Mouse (Mus musculus) spleen, adult 2 months (tissue): ENCODE data around the gene Nr1h5. TPM values are rescaled to one million over a fixed set of nuclear protein-coding genes. Genes with fewer than 3 reads are reported as not detected.
A peak's percentile ranks its signal among the peaks of the same experiment; 100 is the strongest.

Experiments
- DNase-seq, 2 experiments: peaks; one replicate each; pipeline versions ENCODE4 v3.0.0 to v3.0.0-alpha.2; 2012 to 2021; ENCODE audit warnings: low spot score in 2 of 2, low read depth in 1 of 2
- H3K27ac ChIP-seq: fragments of 200-500 bp; 2 replicates; pipeline ENCODE4 v1.5.1; 2012; ENCODE audit warnings: low read length, inconsistent platforms; ENCODE audit not compliant: insufficient read depth
- H3K27me3 ChIP-seq: fragments of 200-500 bp; 2 replicates; pipeline ENCODE4 v1.6.1; 2012; ENCODE audit warnings: mild to moderate bottlenecking, moderate library complexity, low read length, inconsistent platforms; ENCODE audit not compliant: control insufficient read depth, insufficient read depth
- H3K36me3 ChIP-seq: fragments of 200-500 bp; 2 replicates; pipeline ENCODE4 v1.6.1; 2012; ENCODE audit warnings: mild to moderate bottlenecking, low read length, inconsistent platforms; ENCODE audit not compliant: control insufficient read depth, insufficient read depth
- H3K4me1 ChIP-seq: fragments of 200-500 bp; 2 replicates; pipeline ENCODE4 v1.6.1; 2011; ENCODE audit warnings: inconsistent platforms; ENCODE audit not compliant: control insufficient read depth, insufficient read depth, insufficient read length
- H3K4me3 ChIP-seq: fragments of 200-500 bp; 2 replicates; pipeline ENCODE4 v1.5.1; 2011; ENCODE audit warnings: mild to moderate bottlenecking, inconsistent platforms; ENCODE audit not compliant: insufficient read depth, insufficient read length; ENCODE audit errors: extremely low read depth
- CTCF ChIP-seq: fragments of 200-500 bp; IDR thresholded peaks from 2 replicates; pipeline ENCODE4 v1.5.1; 2011; ENCODE audit warnings: mild to moderate bottlenecking, inconsistent platforms; ENCODE audit not compliant: insufficient read depth, insufficient read length, insufficient replicate concordance; ENCODE audit errors: extremely low read depth
- POLR2A ChIP-seq: fragments of 200-500 bp; IDR thresholded peaks from 2 replicates; pipeline ENCODE4 v1.6.1; 2011; ENCODE audit warnings: low read depth, low read length, inconsistent platforms
- WGBS: fragments of 180-500 bp; shearing (Covaris S2); methylation state at CpG from one replicate; pipeline ENCODE4 v1.1.7; 2018; 5-methylcytosine and 5-hydroxymethylcytosine counted together
- polyA plus RNA-seq: library from polyadenylated mRNA; depleted of rRNA; stranded (reverse); fragments of >200 nt; gene quantifications from 2 replicates; pipeline ENCODE4 v1.2.3, GENCODE M21; 2012; rRNA removed

Gene Nr1h5
- polyA plus RNA-seq, 1 experiment, result not detected

DNA sequence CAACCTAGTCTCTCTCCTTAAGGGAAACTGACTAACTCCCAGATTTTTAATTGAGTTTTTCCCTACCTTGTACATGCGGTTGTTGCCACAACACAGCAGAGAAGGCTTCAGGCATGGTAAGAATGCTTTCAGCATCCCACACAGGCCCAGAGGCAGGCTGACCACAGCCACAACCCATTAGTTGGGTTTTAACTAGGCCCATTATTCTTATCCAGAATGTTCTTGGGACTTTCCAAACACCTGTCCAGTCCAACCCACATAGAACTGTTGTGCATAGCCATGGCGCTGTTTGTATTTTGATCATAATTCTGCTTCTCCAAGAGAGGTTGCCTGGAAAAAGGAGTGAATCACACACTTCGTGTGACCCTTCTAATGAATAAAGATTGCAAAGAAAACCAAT, 8.8 kb downstream of the Nr1h5 start:
- H3K4me3 ChIP-seq, result no peak overlapping the region
- H3K4me1 ChIP-seq, result no peaks in the 10 kb centered on the region
- 88% methylated on average over 3 of the region's 3 CpGs for WGBS
- DNase-seq, result no peak
- no peak for TF ChIP-seq CTCF
- TF ChIP-seq POLR2A, result no peak
- H3K27ac ChIP-seq, result no peak overlapping the region
- no peaks in the 10 kb centered on the region for H3K27me3 ChIP-seq
- H3K36me3 ChIP-seq, result no peaks in the 10 kb centered on the region

DNA sequence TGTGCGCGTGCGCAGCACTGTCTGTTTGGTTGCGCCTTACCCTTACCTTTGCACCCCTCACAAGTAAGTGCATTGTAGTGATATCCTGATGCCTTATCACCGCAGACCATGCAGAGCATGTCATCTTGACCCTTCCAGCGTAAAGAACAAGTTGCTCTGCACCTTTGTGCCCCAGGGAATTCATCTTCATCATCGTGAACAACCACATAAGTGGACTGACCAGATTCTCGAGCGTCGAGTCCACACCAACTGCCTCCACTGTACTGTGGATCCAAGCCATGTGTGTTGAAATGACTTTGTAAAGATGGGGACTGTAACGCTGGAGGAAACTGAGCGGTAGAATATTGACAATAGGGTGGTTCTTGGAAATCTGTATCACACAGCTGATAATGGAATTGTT, 9.5 kb downstream of the Nr1h5 start:
- no peak overlapping the region for H3K27ac ChIP-seq
- H3K36me3 ChIP-seq, result no peaks in the 10 kb centered on the region
- H3K4me3 ChIP-seq, result no peak overlapping the region
- WGBS, result 92% methylated on average over 12 of the region's 12 CpGs
- TF ChIP-seq CTCF (no peak), POLR2A (no peak)
- no peaks in the 10 kb centered on the region for H3K27me3 ChIP-seq
- H3K4me1 ChIP-seq, result no peaks in the 10 kb centered on the region
- DNase-seq, result no peak

DNA sequence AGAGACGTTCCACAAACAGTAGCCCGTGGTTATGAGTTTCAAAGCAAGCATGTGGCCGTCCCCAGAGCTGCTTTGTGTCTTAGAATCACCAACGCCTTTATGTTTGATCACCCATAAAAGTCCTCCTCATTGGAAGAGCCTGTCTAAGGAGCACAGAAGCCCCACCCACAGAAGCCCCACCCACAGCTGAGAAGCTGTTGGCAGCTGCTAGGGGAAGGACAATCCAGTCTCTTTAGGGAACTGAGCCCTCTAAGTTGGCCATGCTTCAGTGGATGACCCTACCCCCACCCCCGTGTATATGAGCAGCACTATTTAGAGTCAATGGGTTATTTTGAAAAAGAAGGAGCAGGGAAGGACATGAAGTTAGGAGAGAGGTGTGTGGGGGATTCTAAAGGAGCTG, 17.1 kb downstream of the Nr1h5 start:
- no peak overlapping the region for H3K27ac ChIP-seq
- peak; percentile 11 to 53 for DNase-seq
- H3K4me1 ChIP-seq, result peaks cover 2% of the 10 kb centered on the region; the same call in 1 of the 2 replicates
- no peak overlapping the region for H3K4me3 ChIP-seq
- WGBS, result 34% methylated on average over 5 of the region's 5 CpGs
- no peaks in the 10 kb centered on the region for H3K36me3 ChIP-seq
- TF ChIP-seq CTCF (no peak), POLR2A (no peak)
- H3K27me3 ChIP-seq, result no peaks in the 10 kb centered on the region

DNA sequence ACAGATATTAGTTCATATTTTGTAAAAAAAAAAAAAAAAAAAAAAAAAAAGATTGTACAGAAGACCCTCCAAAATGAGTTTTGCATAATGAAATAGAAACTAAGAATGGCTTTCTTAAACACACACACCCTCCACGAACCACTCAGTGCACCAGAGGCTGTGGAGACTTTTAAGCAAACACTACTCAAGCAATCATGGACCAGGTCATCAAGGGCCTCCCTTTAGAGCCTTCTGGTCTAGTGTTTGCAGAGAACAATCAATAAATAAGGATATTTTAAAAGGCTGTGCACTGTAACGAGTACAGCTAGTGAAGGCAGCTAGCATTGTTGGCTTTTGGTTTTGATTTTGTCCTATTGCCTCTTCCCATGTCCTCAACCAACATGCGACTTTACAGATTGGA, 17.6 kb downstream of the Nr1h5 start:
- WGBS, result 67% methylated on average over 3 of the region's 3 CpGs
- TF ChIP-seq POLR2A (no peak), CTCF (no peak)
- H3K27me3 ChIP-seq, result no peaks in the 10 kb centered on the region
- no peak overlapping the region for H3K27ac ChIP-seq
- H3K4me3 ChIP-seq, result no peak overlapping the region
- H3K4me1 ChIP-seq, result peaks cover 2% of the 10 kb centered on the region; the same call in 1 of the 2 replicates
- DNase-seq, result no peak
- H3K36me3 ChIP-seq, result no peaks in the 10 kb centered on the region

DNA sequence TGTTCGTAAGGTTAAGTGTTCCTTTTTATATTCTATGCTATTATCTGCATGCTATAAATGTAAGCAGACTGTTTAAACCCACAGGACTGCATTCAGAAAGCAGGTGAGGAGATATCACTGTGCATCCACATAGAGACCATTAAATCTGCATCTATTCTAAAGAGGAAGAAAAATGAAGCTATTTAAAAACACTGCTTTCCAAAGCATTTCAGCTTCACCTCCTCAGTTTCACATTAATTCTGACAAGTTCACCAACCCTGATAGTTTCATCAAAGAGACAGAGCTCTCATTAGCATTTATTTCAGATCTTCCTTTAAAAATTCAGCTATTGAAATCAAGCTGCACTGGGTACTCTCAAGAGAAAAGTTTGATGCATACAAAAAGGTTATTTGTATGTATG, 25.8 kb downstream of the Nr1h5 start:
- H3K4me3 ChIP-seq, result no peak overlapping the region
- DNase-seq, result no peak
- WGBS, result 94% methylated on average over 1 of the region's 1 CpGs
- H3K36me3 ChIP-seq, result no peaks in the 10 kb centered on the region
- H3K4me1 ChIP-seq, result no peaks in the 10 kb centered on the region
- TF ChIP-seq POLR2A (no peak), CTCF (no peak)
- H3K27ac ChIP-seq, result no peak overlapping the region
- no peaks in the 10 kb centered on the region for H3K27me3 ChIP-seq

DNA sequence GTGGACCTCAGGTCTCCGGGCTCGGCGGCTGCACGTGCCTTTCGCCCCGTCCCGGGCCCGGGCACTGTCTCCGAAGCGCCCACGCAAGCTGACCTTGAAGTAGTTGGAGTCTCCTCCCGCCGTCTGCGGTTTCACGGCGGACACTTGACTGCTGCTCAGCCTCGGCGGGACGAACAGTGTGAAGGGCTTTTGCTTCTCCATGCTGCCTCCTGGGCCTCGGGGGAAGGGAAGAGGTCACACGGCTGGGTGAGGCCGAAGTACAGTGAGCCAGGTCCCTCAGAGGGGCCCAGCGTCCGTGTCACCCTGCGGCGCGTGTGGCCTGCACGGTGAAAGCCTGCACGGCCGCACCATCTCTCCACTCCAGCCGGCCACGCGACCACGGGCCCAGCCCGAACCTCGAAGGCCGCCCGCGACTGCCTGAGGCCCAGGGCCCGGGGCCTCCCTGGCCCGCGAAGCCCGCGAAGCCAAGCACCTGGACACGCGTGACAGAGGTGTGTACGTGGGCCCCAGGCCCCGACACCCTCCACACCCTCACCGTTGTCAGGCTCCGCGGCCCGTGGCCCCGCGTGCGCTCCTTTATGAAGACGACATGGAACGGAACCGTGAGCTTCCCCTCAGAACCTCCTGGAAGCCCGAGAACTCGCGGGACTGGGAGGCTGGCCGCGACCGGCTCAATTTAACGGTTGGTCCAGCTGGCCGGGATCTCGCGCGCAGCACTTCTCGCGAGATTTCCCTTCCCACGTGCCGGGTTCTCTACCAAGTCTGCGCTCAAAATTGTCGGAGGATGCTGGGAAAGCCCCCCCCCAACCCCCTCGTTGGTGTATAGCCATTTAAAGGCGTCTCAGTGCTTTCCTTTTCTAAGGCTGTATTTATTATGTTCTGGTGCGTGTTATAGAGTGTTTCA, 28.2 kb downstream of the Nr1h5 start, which contains the start of gene Sycp1:
Gene Sycp1, minus strand, starts transcription at position 650 of the 904 bp plus-strand sequence.
- Histone ChIP-seq H3K27me3 (no peaks in the 10 kb centered on the region), H3K27ac (no peak within 1 kb of the TSS), H3K4me3 (no peak within 1 kb of the TSS), H3K4me1 (no peaks in the 10 kb centered on the region), H3K36me3 (no peaks in the 10 kb centered on the region)
- no peak for TF ChIP-seq POLR2A
- TF ChIP-seq CTCF, result no peak
- 95% methylated on average over 78 of the region's 78 CpGs for WGBS
- DNase-seq, result no peak

DNA sequence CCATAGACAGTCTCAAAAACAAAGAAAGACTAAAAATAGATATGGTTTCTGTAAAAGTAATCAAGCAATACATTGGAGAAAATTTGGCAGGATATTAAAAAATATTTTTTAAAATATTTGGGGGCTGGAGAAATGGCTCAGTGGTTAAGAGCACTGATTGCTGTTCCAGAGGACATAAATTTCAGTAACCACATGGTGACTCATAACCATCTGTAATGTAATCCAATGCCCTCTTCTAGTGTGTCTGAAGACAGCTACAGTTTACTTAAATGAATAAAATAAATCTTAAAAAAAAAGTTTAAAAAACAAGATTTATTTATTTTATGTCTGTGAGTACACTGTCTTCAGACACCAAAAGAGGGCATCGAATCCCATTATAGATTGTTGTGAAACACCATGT, 64.8 kb downstream of the Nr1h5 start:
- Histone ChIP-seq H3K36me3 (no peaks in the 10 kb centered on the region), H3K27me3 (no peaks in the 10 kb centered on the region), H3K4me3 (no peak overlapping the region), H3K27ac (no peak overlapping the region), H3K4me1 (no peaks in the 10 kb centered on the region)
- no peak for DNase-seq
- TF ChIP-seq POLR2A, result no peak
- no peak for TF ChIP-seq CTCF
- 95% methylated on average over 1 of the region's 1 CpGs for WGBS

Other genes with a start within 250 kb of the Nr1h5 start
- gene Tspan2, start 229.6 kb downstream of the Nr1h5 start, polyA plus RNA-seq, result 1.5 TPM in 2 replicates
- gene Tshb, start 181.4 kb downstream of the Nr1h5 start, polyA plus RNA-seq, result not detected in 2 replicates
- gene Sycp1, start 28.0 kb downstream of the Nr1h5 start, polyA plus RNA-seq, result not detected in 2 replicates
- gene Sike1, start 31.6 kb upstream of the Nr1h5 start, polyA plus RNA-seq, result 26.5 and 26.8 TPM in 2 replicates
- 13.6 and 17.1 TPM in 2 replicates for gene Csde1, start 56.3 kb upstream of the Nr1h5 start, polyA plus RNA-seq
- 10.5 and 12.7 TPM in 2 replicates for gene Nras, start 94.2 kb upstream of the Nr1h5 start, polyA plus RNA-seq
- 1.1 and 1.2 TPM in 2 replicates for gene Ampd1, start 109.9 kb upstream of the Nr1h5 start, polyA plus RNA-seq
- 0.75 and 1.2 TPM in 2 replicates for gene Dennd2c, start 138.5 kb upstream of the Nr1h5 start, polyA plus RNA-seq
- 15.3 and 21.4 TPM in 2 replicates for gene Bcas2, start 207.5 kb upstream of the Nr1h5 start, polyA plus RNA-seq